Mouse (Mus musculus) gastrocnemius, adult 2 months (tissue): Measurements from ENCODE around the gene Yipf6. TPM values are rescaled to one million over a fixed set of nuclear protein-coding genes. Genes with fewer than 3 reads are reported as not detected.

Source experiments
- DNase-seq: peaks from one replicate; pipeline ENCODE4 v3.0.0; 2022
- H3K27ac ChIP-seq: fragments of 200-600 bp; 2 replicates; pipeline ENCODE4 v1.8.1; 2022; ENCODE audit warnings: mild to moderate bottlenecking
- H3K4me3 ChIP-seq: fragments of 200-600 bp; 2 replicates; pipeline ENCODE4 v1.8.1; 2022; ENCODE audit warnings: mild to moderate bottlenecking, moderate library complexity
- CTCF ChIP-seq: fragments of 200-600 bp; IDR thresholded peaks from 2 replicates; pipeline ENCODE4 v1.8.1; 2022; ENCODE audit warnings: antibody characterized with exemption, mild to moderate bottlenecking, moderate library complexity
- intact Hi-C: fragments of 180-260 bp; cut with DNase I; formaldehyde crosslinking; loops from one replicate; pipeline ENCODE4 v1.15.1; 2025
- long read RNA-seq, 2 experiments: library from polyadenylated mRNA; stranded (forward); transcript quantifications; one replicate each; pipeline ENCODE4 v2.0.0; 2021
- total RNA-seq, 2 experiments: library from RNA; stranded (reverse); gene quantifications; 2 replicates each; pipeline ENCODE4 v1.2.3; 2021

Yipf6 gene
- 10 to 100 TPM; 11.0 to 11.9 TPM for total RNA-seq
- long read RNA-seq, experiment 1, full-length matches to known transcripts = 23 of 27 reads
- long read RNA-seq, experiment 1, partial matches to known transcripts = 0 of 27 reads
- long read RNA-seq, experiment 1, other reads (novel, unspliced or antisense) = 4 of 27 reads
- long read RNA-seq, experiment 2, full-length matches to known transcripts = 8 of 9 reads
- long read RNA-seq, experiment 2, partial matches to known transcripts = 0 of 9 reads
- long read RNA-seq, experiment 2, other reads (novel, unspliced or antisense) = 1 of 9 reads

DNA sequence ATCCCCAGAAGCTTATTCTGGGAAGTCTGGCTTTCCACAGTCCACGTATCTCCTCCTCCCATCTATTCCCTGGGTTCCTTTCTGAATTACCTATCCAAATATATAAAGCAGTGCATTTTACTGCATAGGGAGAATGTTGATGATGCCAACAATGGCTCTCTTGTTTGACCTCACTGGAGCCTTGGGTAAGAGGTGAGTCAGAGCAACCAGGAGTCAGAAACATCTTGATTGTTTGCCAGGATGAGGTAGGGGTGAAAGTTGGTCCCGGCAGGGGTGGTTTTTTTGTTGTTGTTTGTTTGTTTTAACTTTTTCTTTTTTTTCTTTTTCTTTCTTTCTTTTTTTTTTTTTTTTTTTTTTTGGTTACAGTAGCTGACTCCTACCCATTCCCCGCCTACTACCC lies at the start of gene Yipf6:
Gene Yipf6, plus strand, starts transcription at position 216 of the 400 bp plus-strand sequence.
- no peak for TF ChIP-seq CTCF
- H3K27ac ChIP-seq = peak within 1 kb of the TSS; percentile 95
- H3K4me3 ChIP-seq = peak within 1 kb of the TSS; percentile 87
- DNase-seq = no peak
- intact Hi-C loops = loop anchor here (5.0 kb wide), 1 partner anchor 234 kb away; no protein-coding TSS in a partner anchor

GRCm38 (mm10) chrX:98890072-98890405 lies 46.1 kb upstream of the Yipf6 start:
- intact Hi-C loops = no loop called here
- Histone ChIP-seq H3K27ac (peak overlapping the region; percentile 87), H3K4me3 (peak overlapping the region; percentile 82)
- TF ChIP-seq CTCF = no peak
- no peak for DNase-seq

GRCm38 (mm10) chrX:98890406-98891116 lies 45.6 kb upstream of the Yipf6 start, which contains the start of gene Ophn1:
TSS of gene Ophn1 (minus strand) at chrX:98891025.
- TF ChIP-seq CTCF = peak; percentile 11; the same call in 1 of the 2 replicates
- H3K4me3 ChIP-seq = peak within 1 kb of the TSS; percentile 82
- peak; percentile 78 for DNase-seq
- H3K27ac ChIP-seq = peak within 1 kb of the TSS; percentile 87
- intact Hi-C loops = no loop called here

DNA sequence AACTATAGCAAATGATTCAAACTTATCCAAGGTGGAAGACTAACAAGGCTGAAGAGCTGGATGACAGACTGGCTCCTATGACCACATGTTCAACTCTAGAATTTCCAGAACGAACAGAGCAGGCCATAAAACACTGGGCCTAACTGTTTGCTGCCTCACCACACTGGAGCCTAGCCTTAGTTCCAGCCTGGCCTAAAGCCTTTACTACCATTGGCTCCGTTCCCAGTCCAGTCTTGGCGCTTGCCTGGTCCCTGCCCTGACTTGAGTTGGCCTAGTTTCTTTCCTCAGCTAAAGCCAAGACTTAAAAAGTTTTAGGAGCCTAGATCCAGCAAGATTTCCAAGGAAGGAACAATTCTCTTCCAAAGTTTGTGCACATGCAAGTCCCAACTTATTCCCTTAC lies 37.8 kb upstream of the Yipf6 start:
- intact Hi-C loops = no loop called here
- TF ChIP-seq CTCF = no peak

GRCm38 (mm10) chrX:98904226-98904625 lies 31.9 kb upstream of the Yipf6 start:
- no peak overlapping the region for H3K27ac ChIP-seq
- no peak for DNase-seq
- intact Hi-C loops = no loop called here
- TF ChIP-seq CTCF = no peak
- no peak overlapping the region for H3K4me3 ChIP-seq

More for the DNA sequence above, 37.8 kb upstream of the Yipf6 start:
- DNase-seq = peak; percentile 88
- H3K27ac ChIP-seq = no peak overlapping the region
- H3K4me3 ChIP-seq = no peak overlapping the region

- TF ChIP-seq CTCF = no peak
- DNase-seq = no peak
- intact Hi-C loops = no loop called here
- H3K4me3 ChIP-seq = no peak overlapping the region
- no peak overlapping the region for H3K27ac ChIP-seq
These were observed 27.2 kb upstream of the Yipf6 start for GRCm38 (mm10) chrX:98908910-98909309.

GRCm38 (mm10) chrX:98919423-98919822 lies 16.7 kb upstream of the Yipf6 start:
- no peak overlapping the region; the same call in 1 of the 2 replicates for H3K4me3 ChIP-seq
- TF ChIP-seq CTCF = peak; percentile 72
- no peak overlapping the region for H3K27ac ChIP-seq
- intact Hi-C loops = loop anchor here (1.0 kb wide), 1 partner anchor 218 kb away; no protein-coding TSS in a partner anchor
- DNase-seq = no peak

DNA sequence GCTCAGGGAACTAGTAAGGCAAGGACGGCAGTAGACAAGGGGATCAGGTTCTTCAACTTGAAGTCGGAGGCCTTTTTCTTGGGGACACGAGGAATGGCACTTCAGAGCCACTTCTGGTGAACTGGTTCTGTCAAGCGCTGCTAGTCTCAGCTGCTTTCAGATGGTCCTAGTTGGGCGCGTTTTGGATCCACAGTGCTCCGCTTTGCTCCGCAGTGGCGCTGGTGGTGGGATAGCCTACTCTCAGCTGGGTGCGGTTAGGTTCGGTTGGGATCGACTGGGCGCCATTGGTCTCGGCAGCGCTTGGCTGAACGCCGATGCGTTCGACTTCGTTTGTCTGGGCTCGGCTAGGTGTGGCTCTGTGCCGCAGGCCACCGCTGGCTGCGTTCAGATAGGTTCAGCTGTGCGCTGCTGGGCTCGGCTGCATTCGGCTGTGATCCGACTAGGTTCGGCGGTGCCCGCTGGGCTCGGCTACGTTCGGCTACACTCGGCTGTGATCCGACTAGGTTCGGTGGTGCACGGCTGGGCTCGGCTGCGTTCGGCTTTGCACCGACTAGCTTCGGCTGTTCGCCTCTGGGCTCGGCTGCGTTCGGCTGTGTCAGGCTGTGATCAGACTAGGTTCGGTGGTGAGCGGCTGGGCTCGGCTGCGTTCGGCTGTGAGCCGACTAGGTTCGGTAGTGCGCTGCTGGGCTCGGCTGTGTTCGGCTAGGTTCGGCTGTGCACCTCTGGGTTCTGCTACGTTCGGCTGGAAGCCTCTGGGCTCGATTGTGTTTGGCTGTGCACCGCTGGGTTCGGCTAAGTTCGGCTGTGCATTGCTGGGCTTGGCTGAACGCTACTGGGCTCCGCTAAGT lies 815 bp downstream of the Yipf6 start:
- peak; percentile 95 for DNase-seq
- no peak for TF ChIP-seq CTCF
- intact Hi-C loops = loop anchor here (5.0 kb wide), 1 partner anchor 235 kb away; no protein-coding TSS in a partner anchor
- Histone ChIP-seq H3K4me3 (peak overlapping the region; percentile 87), H3K27ac (peak overlapping the region; percentile 95)

GRCm38 (mm10) chrX:98937555-98938294 lies 1.6 kb downstream of the Yipf6 start:
- peak; percentile 80 for TF ChIP-seq CTCF
- peak; percentile 95 for DNase-seq
- Histone ChIP-seq H3K4me3 (peak overlapping the region; percentile 87), H3K27ac (peak overlapping the region; percentile 95)
- intact Hi-C loops = loop anchor here (5.0 kb wide), 1 partner anchor 235 kb away; no protein-coding TSS in a partner anchor

DNA sequence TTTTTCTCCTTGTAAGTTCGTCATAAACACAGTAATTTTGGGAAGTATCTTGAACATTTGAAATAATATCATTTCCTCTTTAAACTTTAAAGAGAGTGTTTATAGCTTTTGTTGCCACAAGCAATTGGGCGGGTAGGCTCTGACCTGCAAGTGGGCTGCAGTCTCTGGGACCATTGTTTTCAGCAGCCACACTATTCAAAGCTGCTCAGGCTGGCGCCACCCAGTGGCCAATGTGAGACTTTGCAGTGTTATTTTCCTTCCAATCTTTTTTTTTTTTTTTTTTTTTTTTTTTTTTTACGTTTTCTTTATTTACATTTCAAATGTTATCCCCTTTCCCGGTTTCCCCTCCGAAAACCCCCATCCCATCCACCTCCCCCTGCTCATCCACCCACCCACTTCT lies 17.8 kb downstream of the Yipf6 start:
- peak; percentile 65 for TF ChIP-seq CTCF
- H3K27ac ChIP-seq = no peak overlapping the region
- intact Hi-C loops = no loop called here
- DNase-seq = no peak
- H3K4me3 ChIP-seq = no peak overlapping the region

GRCm38 (mm10) chrX:98958287-98958686 lies 22.2 kb downstream of the Yipf6 start:
- Histone ChIP-seq H3K4me3 (no peak overlapping the region), H3K27ac (no peak overlapping the region)
- no peak for TF ChIP-seq CTCF
- DNase-seq = no peak
- intact Hi-C loops = no loop called here

DNA sequence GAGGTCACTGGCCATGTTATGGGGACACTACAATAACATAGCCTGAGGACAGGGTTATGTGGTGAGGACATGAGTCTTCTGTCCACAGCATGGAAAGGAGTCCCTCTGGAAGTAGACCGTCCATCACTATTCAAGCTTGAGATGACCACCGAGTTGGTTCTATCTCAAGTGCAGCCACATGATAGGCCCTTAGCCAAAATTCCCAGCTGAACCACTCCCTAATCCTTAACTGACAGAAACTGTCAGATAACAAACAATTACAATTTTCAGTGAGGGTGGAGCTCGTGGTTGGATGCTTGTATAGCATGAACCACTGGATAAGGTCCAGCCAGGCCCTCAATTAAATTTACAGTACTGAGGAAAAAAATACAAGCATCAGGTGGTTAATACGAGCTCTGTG lies 22.9 kb downstream of the Yipf6 start:
- DNase-seq = no peak
- Histone ChIP-seq H3K27ac (no peak overlapping the region), H3K4me3 (no peak overlapping the region)
- intact Hi-C loops = no loop called here
- no peak for TF ChIP-seq CTCF
